Mouse (Mus musculus): ENCODE results near the gene Pias1. TPM values are rescaled to one million over a fixed set of nuclear protein-coding genes. Genes with fewer than 3 reads are reported as not detected.

Pias1 gene
- 34.6 and 35.8 TPM in 2 replicates for polyA plus RNA-seq (2012; rRNA removed)

DNA sequence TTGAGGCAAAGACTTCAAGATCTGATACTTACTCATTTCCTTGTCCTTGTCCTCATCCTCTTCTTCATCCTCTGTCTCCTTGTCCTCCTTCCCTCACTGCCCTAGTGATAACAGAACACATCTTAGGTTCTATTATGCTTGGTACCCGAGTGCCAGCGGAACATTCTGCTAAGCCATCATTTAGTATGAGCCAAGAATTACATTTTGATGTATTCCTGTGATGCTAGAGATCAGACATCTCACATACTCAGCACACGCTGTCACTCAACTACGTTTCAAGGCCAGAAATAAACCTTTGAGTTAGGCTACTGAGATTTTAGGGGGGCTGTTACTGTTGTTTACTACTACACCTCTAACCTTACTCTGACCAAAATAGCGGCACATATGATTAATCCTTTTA is at the start of gene Pias1:
TSS of gene Pias1 (minus strand) at position 101 of the 400 bp plus-strand sequence.
- Histone ChIP-seq H3K27ac (ENCODE audit: insufficient read depth, low read length) (no peak within 1 kb of the TSS), H3K4me3 (ENCODE audit: insufficient read depth, low read length) (no peak within 1 kb of the TSS), H3K4me1 (ENCODE audit: control insufficient read depth, insufficient read depth, low read length) (no peaks in the 10 kb centered on the region)
- TF ChIP-seq CTCF (IDR thresholded peaks at IDR 0.05; ENCODE audit: extremely low read depth, insufficient read depth, low read length) = no peak
- TF ChIP-seq POLR2A (IDR thresholded peaks at IDR 0.05; ENCODE audit: extremely low read depth, insufficient read depth, low read length) = no peak

DNA sequence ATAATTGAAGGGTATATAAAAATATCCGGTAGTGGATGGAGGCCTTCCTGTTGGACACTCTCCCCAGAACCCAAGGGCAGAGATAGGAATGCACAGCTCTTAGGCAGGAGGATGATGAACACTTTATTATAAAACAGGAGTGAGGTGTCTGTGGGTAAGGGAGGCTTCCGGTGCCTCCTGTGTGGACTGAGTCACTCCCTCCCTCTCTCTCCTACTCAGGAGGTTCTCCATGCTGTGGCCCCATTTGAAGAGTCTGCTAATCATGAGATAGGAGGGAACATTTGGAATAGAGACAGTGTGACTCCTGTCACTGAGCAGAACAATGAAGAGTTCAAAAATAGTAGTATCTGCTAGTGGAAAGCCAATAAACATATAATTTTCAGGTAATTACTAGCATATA is 47.7 kb upstream of the Pias1 start:
- Histone ChIP-seq H3K27ac (ENCODE audit: insufficient read depth, low read length) (no peak overlapping the region), H3K4me3 (ENCODE audit: insufficient read depth, low read length) (no peak overlapping the region), H3K4me1 (ENCODE audit: control insufficient read depth, insufficient read depth, low read length) (no peaks in the 10 kb centered on the region)
- TF ChIP-seq POLR2A (IDR thresholded peaks at IDR 0.05; ENCODE audit: extremely low read depth, insufficient read depth, low read length) = no peak

DNA sequence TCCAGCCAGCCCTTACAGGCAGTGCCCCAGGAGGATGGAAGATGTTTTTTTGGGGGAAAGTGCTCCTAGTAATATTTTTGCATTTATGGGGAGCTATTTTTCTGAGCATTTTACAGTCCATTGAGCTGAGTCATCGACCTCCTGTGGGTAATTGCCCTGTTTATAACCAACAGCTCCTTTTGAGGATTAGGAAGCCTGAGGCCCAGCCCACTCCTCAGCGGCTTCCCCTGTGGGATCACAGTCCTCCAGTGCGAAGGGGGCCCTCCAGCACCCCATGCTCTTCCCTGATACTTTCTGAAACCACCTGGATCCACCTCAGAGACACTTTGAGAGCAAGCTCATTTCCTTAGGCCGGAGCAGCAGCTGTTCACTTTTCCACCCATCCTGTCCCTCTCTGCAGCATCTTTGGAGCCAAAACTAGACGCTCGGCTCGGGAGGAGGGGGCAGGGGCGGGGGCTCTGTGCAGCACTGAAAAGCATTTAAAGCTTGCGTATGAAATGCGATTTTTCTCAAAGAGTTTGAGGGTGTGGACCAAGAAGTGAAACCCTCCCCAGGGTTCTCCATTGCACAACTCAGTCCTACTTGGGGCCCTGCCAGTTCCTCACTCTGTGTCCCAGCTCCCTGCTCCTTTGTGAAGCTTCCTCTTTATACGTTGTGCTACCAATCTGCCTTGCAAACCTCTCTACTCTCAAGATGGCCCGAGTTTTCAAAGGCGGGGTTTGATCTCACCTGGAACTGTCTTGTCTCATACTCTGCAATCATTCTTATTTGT is 43.5 kb upstream of the Pias1 start:
- H3K4me3 ChIP-seq (ENCODE audit: insufficient read depth, low read length) = no peak overlapping the region
- no peaks in the 10 kb centered on the region for H3K4me1 ChIP-seq (ENCODE audit: control insufficient read depth, insufficient read depth, low read length)
- TF ChIP-seq CTCF (IDR thresholded peaks at IDR 0.05; ENCODE audit: extremely low read depth, insufficient read depth, low read length) (no peak), POLR2A (IDR thresholded peaks at IDR 0.05; ENCODE audit: extremely low read depth, insufficient read depth, low read length) (no peak)
- no peak overlapping the region for H3K27ac ChIP-seq (ENCODE audit: insufficient read depth, low read length)

GRCm38 (mm10) chr9:63022486-63022885 is 34.8 kb upstream of the Pias1 start:
- Histone ChIP-seq H3K27ac (ENCODE audit: insufficient read depth, low read length) (no peak overlapping the region), H3K4me3 (ENCODE audit: insufficient read depth, low read length) (no peak overlapping the region), H3K4me1 (ENCODE audit: control insufficient read depth, insufficient read depth, low read length) (no peaks in the 10 kb centered on the region)
- TF ChIP-seq CTCF (IDR thresholded peaks at IDR 0.05; ENCODE audit: extremely low read depth, insufficient read depth, low read length) (no peak), POLR2A (IDR thresholded peaks at IDR 0.05; ENCODE audit: extremely low read depth, insufficient read depth, low read length) (no peak)

DNA sequence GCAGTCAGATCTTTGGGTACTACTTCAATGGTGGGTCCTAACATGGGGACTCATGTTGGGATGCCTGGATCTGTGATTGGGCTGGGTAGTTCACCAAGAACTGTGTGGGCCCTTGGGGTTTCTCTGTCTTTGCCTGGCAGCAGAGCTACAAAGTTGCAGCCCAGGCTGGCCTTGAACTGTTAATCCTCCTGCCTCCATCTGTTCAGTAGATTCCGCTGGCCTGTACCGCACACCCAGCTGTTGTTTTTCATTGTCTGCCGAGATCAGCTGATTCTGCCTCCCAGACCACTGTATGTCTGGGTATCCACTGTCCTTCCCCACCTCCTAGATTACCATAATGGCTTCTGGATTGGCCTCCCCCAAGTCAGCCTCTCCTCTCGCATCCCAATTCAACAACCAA is 19.6 kb upstream of the Pias1 start:
- no peaks in the 10 kb centered on the region for H3K4me1 ChIP-seq (ENCODE audit: control insufficient read depth, insufficient read depth, low read length)
- H3K4me3 ChIP-seq (ENCODE audit: insufficient read depth, low read length) = no peak overlapping the region
- TF ChIP-seq CTCF (IDR thresholded peaks at IDR 0.05; ENCODE audit: extremely low read depth, insufficient read depth, low read length) (no peak), POLR2A (IDR thresholded peaks at IDR 0.05; ENCODE audit: extremely low read depth, insufficient read depth, low read length) (no peak)
- H3K27ac ChIP-seq (ENCODE audit: insufficient read depth, low read length) = no peak overlapping the region

- TF ChIP-seq POLR2A (IDR thresholded peaks at IDR 0.05; ENCODE audit: extremely low read depth, insufficient read depth, low read length) (no peak), CTCF (IDR thresholded peaks at IDR 0.05; ENCODE audit: extremely low read depth, insufficient read depth, low read length) (no peak)
- no peak overlapping the region for H3K4me3 ChIP-seq (ENCODE audit: insufficient read depth, low read length)
- H3K27ac ChIP-seq (ENCODE audit: insufficient read depth, low read length) = no peak overlapping the region
- no peaks in the 10 kb centered on the region for H3K4me1 ChIP-seq (ENCODE audit: control insufficient read depth, insufficient read depth, low read length)
These were observed 18.5 kb upstream of the Pias1 start for GRCm38 (mm10) chr9:63006081-63006820.

GRCm38 (mm10) chr9:62998561-62998960 is 10.8 kb upstream of the Pias1 start:
- H3K27ac ChIP-seq (ENCODE audit: insufficient read depth, low read length) = no peak overlapping the region
- TF ChIP-seq CTCF (IDR thresholded peaks at IDR 0.05; ENCODE audit: extremely low read depth, insufficient read depth, low read length) = no peak
- no peak for TF ChIP-seq POLR2A (IDR thresholded peaks at IDR 0.05; ENCODE audit: extremely low read depth, insufficient read depth, low read length)
- H3K4me3 ChIP-seq (ENCODE audit: insufficient read depth, low read length) = no peak overlapping the region
- H3K4me1 ChIP-seq (ENCODE audit: control insufficient read depth, insufficient read depth, low read length) = no peaks in the 10 kb centered on the region

- Histone ChIP-seq H3K4me1 (ENCODE audit: control insufficient read depth, insufficient read depth, low read length) (no peaks in the 10 kb centered on the region), H3K27ac (ENCODE audit: insufficient read depth, low read length) (no peak overlapping the region), H3K4me3 (ENCODE audit: insufficient read depth, low read length) (no peak overlapping the region)
- TF ChIP-seq CTCF (IDR thresholded peaks at IDR 0.05; ENCODE audit: extremely low read depth, insufficient read depth, low read length) (no peak), POLR2A (IDR thresholded peaks at IDR 0.05; ENCODE audit: extremely low read depth, insufficient read depth, low read length) (no peak)
These were observed 9.9 kb upstream of the Pias1 start for GRCm38 (mm10) chr9:62997626-62998025.

- H3K4me1 ChIP-seq (ENCODE audit: control insufficient read depth, insufficient read depth, low read length) = no peaks in the 10 kb centered on the region
- TF ChIP-seq POLR2A (IDR thresholded peaks at IDR 0.05; ENCODE audit: extremely low read depth, insufficient read depth, low read length) (no peak), CTCF (IDR thresholded peaks at IDR 0.05; ENCODE audit: extremely low read depth, insufficient read depth, low read length) (no peak)
- H3K27ac ChIP-seq (ENCODE audit: insufficient read depth, low read length) = no peak overlapping the region
- H3K4me3 ChIP-seq (ENCODE audit: insufficient read depth, low read length) = no peak overlapping the region
These were observed 7.5 kb upstream of the Pias1 start for GRCm38 (mm10) chr9:62995186-62995585.

GRCm38 (mm10) chr9:62990134-62990533 is 2.4 kb upstream of the Pias1 start:
- Histone ChIP-seq H3K27ac (ENCODE audit: insufficient read depth, low read length) (no peak overlapping the region), H3K4me1 (ENCODE audit: control insufficient read depth, insufficient read depth, low read length) (no peaks in the 10 kb centered on the region), H3K4me3 (ENCODE audit: insufficient read depth, low read length) (no peak overlapping the region)
- TF ChIP-seq POLR2A (IDR thresholded peaks at IDR 0.05; ENCODE audit: extremely low read depth, insufficient read depth, low read length) (no peak), CTCF (IDR thresholded peaks at IDR 0.05; ENCODE audit: extremely low read depth, insufficient read depth, low read length) (no peak)
